Mouse (Mus musculus) left cerebral cortex, adult 18-20 months (tissue): ENCODE results near the gene Tbc1d22b. TPM values are rescaled to one million over a fixed set of nuclear protein-coding genes. Genes with fewer than 3 reads are reported as not detected.
"Not testable (repeated sequence)": the region's sequence is repeated elsewhere in the genome, so short reads cannot be mapped to it uniquely, and the experiment has no call there.

Experiments used
- DNase-seq, 2 experiments: peaks; one replicate each; pipeline ENCODE4 v3.0.0; 2021 to 2022; ENCODE audit warnings: low spot score in 2 of 2, mixed read lengths in 1 of 2
- total RNA-seq, 2 experiments: library from RNA; stranded (reverse); gene quantifications; 2 replicates each; pipeline ENCODE4 v1.2.3; 2021

Tbc1d22b gene
- total RNA-seq, 2 experiments from 2014 or later = 36.4 to 38.5 TPM

DNA sequence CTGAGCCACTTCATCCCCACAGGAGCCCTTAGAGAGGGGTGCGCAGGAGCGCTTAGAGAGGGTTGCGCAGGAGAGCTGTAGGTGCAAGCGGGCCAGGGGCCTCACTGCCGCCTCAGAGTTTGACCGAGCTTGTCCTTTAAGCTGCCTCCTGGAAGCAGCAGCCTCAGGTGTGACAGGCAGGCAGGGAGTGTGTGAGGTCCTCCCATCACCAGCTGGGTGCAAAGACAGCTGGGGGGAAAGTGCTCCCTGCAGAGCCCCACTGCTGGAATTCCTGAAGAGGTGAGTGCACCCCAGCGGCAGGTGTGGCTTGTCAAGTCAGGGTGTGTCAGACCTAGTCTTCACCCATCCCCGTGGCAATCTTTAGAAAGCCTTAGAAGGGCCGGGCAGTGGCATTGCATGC is 37.3 kb downstream of the Tbc1d22b start:
- DNase-seq = no peak

DNA sequence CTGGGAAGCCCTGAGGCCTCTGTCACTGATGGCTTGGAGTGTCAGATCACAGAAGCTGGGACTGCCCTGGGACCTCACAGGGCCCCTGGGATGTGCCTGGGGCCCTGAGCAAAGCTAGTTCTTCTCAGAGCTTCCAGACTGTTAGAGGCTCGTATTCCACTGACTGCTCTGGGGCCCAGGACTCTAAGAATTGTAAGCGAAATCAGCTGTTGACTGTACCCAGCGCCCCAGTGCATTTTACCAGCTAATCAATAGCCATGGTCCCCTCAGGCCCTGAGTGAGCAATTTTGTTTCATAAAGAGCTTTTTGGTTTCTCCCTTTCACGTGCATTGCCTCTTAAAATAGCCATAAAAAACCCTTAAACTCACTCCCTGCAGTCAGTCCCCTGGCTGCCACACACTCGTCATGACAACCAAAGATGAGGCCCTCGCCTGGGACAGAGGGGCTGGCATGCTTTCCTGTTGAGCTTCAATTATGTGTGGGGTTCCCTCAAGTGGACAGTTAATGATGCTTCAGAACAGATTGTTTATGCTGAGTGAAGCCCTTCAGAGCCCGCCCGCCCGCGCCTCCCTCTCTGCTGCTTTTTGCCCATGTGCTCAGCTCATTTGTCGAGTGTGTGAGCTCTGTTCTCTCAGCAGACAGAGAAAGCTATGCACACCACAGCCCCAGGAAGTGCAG is 39.8 kb downstream of the Tbc1d22b start:
- peak in 1 of 2 experiments; percentile 22 for DNase-seq

DNA sequence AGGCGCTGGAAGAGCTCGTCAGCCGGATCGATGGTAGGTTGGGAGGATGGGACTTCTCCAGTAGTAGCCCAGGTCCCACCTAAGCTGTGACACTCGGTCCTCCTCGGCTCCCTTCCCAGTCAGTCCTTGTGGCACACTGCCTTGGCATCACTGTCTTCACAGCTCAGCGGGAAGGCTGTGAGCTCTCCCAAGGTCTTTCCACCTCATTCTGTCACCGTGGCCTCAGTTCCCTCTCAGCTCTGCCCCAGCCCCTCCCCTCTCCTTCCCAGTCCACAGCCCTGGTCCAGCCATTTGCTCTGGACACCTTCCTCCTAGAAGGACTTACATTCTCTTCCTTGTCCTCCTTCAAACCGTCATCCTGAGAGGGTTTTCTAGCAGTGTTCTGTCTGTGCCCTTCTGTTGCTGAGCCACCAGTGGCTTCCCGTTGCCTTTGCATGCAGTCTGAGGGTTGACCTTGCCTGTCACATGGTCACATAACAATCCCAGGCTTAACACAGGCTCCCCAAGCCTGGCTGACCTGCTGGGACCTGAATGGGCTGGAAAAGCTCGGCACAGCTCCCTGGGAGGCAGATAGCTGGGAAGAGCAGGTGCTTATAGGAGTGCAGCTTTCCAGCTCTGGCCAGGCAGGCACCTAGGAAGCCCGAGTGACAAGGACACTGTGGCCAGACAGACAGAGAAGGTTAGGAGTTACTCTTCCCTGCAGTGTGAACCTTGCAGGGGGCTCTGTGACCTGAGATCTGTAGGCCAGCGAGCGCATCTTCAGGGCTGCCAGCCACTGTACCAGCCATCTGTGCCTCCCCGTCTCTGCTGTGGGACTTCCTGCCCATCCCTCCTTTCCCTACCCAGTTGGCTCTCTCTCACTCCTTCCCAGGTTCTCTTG is 46.5 kb downstream of the Tbc1d22b start:
- no peak for DNase-seq

DNA sequence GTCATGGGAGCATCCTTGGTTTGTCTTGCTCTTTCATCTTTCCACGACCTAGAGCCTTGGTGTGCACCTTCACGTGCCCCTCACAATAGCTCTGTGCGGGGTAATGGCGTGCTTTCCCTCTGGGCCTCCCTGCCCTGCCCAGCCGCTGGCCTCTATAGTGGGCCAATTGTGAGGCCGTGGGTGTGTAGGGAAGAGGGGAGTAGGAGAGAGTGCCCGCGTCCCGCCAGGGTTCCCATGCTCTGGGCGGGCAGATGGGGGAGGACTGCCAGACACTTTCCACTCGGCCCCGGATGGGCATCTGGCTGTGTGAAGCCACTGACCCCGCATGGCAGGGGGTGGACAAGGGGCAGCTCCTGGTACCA is 47.2 kb downstream of the Tbc1d22b start:
- DNase-seq = no peak

DNA sequence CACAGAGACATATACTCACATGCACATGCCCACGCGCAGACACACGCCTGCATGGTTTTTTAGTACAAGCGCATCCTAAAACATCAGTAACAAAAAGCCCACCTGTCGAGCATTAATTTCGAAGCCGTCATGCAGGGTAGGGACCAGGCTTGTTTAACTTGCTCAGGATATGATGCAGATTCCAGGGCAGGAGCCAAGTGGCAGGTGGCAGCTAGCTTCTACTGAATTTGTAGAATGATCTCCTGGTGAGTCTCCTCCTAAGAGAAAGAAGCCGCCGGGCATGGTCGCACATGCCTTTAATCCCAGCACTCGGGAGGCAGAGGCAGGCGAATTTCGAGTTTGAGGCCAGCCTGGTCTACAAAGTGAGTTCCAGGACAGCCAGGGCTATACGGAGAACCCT is 49.5 kb downstream of the Tbc1d22b start:
- DNase-seq = no peak

DNA sequence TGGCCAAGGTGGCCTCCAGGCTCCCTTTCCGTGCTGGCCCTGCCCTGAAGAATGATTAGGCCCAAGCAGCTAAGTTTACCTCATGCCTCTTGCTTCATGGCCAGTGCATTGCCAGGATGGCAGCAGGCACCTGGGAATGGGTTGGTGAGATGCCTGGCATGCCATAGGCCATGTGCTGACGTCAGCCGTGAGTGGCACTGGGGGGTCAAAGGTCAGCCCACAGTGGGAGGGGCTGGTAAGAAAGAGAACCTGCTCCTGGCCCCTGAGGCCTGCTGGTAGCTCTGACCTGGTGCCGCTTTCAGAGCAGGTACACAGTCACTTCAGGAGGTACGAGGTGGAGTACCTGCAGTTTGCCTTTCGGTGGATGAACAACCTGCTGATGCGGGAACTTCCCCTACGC is 50.0 kb downstream of the Tbc1d22b start:
- DNase-seq = no peak

DNA sequence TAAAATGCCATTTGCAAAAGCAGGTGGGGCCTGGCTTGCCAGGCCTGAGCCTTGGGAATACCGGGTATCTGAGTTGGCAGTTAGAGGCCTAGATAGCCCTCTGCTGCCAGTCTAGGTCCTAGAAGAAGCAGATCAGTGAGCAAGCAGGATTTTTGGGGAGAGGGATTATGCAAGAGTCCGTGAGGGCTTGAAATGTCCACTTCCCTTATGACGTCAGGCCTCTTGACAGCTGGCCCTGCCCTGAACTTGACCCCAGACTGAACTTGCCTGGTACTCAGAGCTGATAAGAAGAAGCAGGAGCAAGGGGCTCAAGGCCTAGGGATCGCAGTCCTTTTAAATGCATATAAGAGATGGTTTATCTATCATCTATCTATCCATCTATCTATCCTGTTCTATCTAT is 51.8 kb downstream of the Tbc1d22b start:
- no peak for DNase-seq

DNA sequence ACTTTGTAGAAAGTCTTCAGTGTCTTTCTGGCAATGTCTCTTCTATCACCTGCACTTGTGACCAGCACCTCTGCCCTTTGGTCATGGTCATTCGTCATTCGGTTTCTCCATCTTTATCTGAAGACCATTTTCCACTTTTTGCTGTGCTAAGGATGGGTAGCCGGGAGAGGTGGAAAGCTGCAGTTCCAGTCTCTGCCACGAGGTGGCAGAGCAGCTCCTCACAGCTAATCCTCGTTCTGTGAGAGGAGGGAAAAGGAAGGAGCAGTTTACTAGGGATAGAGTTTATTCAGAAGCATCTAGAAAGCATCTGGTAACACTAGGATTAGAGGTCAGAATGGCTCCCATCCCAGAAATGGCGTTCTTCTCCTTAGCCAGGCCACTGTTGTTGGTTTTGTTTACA is 53.7 kb downstream of the Tbc1d22b start:
- DNase-seq = peak; percentile 87 to 90

DNA sequence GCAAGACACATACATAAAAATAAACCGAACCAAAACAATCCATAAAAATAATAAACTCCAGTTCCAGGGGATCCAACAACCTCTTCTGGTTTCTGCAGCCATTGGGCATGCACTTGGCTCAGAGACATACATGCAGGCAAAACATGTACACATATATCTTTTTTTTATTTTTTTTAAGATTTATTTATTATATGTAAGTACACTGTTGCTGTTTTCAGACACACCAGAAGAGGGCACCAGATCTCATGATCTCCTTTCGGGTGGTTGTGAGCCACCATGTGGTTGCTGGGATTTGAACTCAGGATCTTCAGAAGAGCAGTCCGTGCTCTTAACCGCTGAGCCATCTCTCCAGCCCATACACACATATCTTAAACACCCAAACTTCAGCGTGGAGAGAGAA is 63.9 kb downstream of the Tbc1d22b start:
- not testable (repeated sequence) for DNase-seq

DNA sequence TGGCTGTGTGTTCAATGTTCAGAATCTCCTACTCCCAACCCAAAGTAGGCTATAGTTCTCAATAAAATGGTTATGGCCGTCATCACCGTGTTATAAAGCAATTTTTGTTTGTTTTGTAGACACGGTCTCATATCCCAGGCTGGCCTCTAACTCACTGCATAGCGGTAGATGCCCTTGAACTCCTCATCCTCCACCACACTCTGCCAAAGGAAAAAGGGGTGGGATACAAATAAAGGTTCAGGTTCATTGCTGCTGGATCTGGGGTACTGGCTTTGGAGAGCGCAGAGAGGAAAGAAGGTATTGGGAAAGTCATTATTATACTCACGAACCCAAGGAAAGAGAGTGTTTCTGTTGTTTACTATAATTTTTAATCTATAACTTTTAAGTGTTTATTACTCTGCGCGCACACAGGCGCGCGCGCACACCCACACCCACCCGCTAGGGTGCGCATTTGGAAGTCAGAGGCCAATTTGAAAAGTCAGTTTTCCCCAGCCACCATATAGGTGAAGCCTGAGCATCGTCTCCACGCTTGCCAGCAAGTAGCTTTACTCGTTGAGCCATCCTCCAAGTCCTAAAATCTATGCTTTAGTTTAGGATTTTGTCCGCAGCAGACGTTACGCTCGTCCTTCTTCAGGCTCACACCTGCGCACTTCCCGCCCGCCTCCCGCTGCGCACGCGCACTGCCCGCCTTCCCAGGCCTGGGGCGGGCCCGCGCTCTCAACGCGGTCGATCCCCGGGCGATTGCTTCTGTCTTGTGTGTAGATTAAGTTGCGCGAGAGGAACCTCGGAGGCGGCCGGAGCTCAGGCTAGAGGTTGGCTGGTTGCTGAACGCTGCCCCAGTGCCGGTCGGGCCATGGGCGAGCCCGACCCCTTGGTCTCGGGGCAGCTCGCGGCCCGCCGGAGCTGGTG is 64.8 kb downstream of the Tbc1d22b start, which contains the start of the genes Rnf8 and Gm28043:
Gene Rnf8, plus strand, starts transcription at position 676 of the 909 bp plus-strand sequence.
Gene Gm28043, plus strand, starts transcription at position 762 of the 909 bp plus-strand sequence.
- DNase-seq = peak; percentile 94 to 96

DNA sequence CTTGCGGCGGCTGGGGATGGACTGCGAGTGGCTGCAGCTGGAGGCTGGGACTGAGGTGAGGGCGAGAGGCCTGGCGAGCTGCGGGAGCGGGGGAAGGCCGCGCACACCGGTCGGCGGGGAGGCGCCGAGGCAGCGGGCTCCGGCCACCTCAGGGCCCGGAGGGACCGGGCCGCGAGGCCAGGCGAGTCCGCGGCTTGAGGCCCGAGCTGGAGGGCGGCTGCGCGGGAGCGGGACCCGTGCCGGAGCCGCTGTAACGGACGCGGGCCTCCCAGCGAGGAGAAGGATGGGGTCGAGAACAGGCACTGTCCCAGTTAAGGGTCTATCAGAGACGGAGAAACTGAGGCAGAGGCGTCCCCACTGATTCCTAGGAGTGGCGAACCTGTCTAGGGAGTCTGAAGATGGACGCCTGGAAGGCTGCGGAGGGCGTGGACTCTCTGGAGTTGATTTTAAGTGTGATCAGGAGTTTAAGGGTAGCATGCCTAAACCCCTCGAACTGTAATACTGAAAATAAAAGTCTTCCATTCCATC is 65.5 kb downstream of the Tbc1d22b start:
- DNase-seq = no peak

DNA sequence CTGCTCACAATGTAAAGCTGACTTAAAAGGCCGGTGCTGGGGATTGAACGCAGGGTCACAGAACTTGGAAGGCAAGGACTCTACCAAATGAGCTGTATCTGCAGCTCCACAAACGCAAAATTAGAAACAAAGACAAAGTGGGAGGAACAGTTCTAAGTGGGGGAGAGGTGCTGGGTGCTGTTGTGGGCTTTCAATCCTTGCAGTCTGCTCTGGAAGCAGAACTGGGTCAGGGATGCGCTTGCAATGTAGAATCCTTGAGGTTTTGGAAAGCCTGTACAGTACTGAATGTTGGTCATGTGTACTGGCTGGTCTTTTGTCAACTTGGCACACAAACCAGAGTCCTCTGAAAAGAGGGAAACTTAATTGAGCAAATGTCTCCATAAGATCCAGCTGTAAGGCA is 66.0 kb downstream of the Tbc1d22b start:
- no peak for DNase-seq

DNA sequence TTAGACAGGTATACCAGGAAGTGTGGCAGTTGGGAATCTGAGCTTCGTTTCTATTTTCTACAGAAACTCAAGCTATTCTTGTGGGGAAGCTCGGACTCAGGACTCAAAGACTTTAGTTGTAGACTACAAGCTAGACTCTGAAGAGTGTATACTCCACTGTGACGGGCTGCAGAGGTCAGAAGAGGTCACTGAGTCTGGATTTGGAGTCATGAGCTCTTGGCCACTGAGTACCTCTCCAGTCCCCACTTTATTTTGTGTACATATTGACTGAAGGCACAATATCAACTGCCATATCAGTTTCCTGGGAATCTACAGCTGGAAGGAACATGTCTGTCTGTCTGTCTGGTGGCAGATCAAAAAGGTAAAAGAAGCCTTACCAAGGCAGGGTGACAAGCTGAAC is 69.6 kb downstream of the Tbc1d22b start:
- DNase-seq = no peak

DNA sequence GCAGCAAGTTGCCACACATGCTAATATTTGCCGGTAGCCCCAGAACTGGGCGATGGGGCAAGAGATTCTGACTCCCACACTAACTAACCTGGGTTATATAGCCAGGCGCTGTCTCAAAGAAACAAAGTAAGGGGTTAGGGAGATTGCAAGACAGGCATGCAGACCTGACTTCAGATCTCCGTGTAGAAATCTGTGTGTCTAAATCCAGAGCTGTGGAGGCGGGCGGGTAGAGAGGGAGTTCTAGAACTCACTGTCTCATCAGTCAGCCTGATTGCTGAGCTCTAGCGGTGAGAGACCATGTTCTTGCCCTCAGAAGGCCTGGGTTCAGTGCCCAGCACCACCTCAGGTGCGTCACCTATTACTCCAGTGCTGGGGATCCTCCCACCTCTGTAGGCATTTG is 73.9 kb downstream of the Tbc1d22b start:
- DNase-seq = peak; percentile 24 to 31

DNA sequence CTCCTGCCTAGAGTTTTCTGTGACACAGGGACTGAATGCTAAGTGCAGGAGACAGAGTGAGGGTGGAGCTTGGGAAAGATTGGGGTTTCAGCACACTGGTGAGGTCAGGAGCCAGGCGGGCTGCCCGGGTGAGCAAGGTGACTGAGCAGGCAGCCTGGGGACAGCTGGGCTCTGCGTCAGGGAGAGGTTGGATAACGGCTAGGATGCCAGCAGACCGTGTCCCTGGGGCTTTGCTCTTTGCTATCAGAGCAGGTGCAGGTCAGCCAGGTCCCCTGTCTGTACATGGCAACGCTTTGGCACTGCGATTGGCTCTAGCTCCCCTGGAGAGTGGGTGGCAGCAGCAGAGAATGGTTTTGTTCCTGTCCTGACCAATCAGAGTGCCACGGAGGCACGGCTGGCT is 77.7 kb downstream of the Tbc1d22b start:
- DNase-seq = no peak

DNA sequence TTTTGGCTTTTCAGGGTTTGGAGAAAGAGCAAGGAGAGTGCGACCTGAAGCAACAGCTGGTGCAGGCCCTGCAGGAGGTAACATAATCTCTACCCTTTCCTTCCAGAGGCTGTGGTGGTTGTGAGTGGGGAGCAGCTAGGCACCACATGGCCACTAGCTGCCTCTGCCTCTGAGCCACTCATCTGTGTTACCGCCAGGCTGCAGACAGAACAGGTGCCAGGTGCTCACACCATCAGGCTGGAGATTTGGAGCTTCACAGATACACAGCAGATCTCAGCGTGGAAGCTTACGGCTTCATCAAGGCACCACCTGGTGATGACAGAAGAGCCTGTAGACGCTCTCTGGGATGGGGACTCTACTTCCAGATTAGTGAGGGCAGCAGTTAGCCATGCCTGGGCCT is 79.4 kb downstream of the Tbc1d22b start:
- no peak for DNase-seq

DNA sequence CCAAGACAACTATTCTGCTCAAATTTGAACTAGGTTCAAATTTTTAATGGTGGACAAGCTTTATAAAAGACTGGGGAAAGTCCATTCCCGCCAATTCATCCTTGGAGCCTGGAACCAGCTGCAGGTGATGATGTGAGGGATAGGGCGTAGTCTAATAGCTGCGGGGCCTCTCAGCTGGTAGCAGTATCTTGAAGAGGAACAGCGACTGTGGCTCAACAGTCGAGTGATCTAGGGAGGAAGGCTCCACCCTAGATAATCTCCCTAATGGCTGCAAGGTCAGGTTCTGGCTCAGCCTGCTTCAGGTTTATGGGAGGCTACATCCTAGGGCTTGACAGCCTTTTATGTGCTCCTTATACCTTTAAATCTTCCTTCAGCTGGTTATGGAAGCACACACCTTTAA is 80.0 kb downstream of the Tbc1d22b start:
- no peak for DNase-seq

DNA sequence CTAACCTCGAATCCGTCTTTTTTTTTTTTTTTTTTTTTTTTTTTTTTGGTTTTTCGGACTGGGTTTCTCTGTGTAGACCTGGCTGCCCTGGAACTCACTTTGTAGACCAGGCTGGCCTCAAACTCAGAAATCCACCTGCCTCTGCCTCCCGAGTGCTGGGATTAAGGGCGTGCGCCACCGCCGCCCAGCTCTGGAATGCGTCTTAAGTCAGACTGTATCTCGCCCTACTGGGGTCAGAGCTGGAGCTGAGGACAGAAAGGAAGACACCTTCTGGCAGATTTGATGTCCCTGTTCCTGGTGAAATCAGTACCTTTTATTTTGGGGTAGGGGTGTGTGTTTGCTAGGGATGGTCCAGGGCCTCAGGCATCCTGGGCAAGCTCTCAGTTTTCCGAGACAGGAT is 82.7 kb downstream of the Tbc1d22b start:
- no peak for DNase-seq

DNA sequence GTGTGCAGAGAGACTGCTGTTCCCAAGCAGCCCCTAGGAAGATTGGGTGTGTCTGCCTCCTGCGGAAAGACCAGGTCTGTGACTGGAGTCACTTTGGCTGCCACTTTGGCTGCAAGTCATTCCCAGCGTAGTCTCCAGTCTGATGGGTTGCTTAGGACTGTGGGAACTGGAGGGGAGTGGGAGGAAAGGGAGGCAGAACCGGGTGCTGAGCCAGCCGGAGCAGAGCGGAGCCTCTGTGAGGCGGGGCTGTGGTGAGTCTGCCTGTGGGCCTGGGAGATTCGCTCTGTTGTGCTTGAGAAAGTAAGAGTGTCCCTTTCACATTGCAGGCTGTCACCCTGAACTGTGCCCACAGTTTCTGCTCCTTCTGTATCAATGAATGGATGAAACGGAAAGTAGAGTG is 85.9 kb downstream of the Tbc1d22b start:
- peak; percentile 28 to 36 for DNase-seq

DNA sequence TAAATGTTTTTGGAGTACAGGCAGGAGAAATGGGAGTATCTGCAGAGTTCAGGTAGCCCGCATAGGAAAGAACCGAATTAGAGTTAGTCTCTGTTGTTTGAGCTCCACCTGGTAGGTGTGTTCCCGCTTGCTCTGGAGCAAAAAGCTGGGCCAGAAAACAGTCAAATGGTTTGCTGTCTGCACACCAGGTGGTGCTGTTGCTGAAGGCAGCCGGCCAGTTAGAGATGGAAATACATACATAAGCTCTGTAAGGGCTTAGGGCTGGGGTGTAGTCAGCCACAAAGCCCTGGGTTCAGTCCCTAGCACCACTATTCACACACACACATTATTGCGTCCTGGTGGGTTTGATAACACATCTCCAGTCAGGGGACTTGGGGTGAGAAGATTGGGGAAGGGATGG is 86.5 kb downstream of the Tbc1d22b start:
- DNase-seq = peak; percentile 49

DNA sequence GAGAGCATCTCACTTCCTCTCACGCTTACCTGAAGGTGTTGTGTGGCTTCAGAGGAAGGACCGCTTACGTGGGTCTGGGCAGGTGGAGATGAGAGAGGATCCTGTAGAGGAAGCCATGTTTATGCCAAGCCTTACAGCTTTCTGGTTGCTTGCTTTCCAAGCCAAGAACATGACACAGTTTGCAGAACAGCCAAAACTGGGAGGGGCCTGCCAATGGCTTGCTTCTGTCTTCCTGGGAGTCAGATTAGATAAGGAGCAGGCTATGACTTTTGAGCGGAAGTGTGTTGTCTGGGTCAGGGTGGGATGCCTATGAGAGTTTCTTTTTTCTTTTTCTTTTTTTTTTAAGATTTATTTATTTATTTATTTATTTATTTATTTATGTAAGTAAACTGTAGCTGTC is 87.8 kb downstream of the Tbc1d22b start:
- no peak for DNase-seq
